21 mouse cellular contexts compared by ENCODE assay signal in the genomic region with DNA sequence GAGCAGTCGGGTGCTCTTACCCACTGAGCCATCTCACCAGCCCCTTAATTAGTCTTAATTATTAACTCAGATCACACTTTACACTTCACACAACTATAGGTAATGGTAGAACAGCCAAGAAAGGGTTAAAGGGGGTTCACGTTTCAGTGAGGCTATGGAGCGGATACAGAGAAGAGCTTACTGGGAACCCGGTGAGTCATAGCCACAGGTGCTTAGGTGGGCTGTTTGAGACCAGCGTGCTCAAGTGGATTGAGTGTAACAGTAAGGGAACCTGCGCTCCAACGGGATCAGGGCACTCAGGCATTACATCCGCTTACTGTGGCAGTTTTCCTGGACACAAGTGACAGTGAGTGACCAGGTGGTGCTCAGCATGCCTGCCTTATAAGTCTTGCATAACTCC.
"Had no signal": no experiment of that assay in that cellular context is flagged by ENCODE, and none has a peak within 500 bp of the region (broad histone marks: within the 10 kb centered on the region; RNA-seq: fewer than 3 reads in every experiment).

No protein-coding gene starts in this region.

- H3K27me3 ChIP-seq: intestine, embryonic 15.5 days; limb, embryonic 12.5 days; limb, embryonic 15.5 days; megakaryocyte, embryonic 14.5 days; midbrain, embryonic 13.5 days; neural tube, embryonic 13.5 days; stomach, embryonic 15.5 days had no signal

- DNase-seq: kidney, postnatal 10 days; left cerebral cortex, postnatal 4 days; liver, postnatal 0 days; lung, postnatal 10 days; lung, postnatal 36 days; retina, postnatal 1 day; right cerebral cortex, postnatal 25 days; spleen, adult 18-20 months; thymus, postnatal 25 days had no signal

- H3K9me3 ChIP-seq: intestine, embryonic 15.5 days; limb, embryonic 12.5 days; limb, embryonic 15.5 days; midbrain, embryonic 10.5 days; midbrain, embryonic 13.5 days; neural tube, embryonic 13.5 days; stomach, embryonic 15.5 days had no signal

- H3K4me1 ChIP-seq: intestine, embryonic 15.5 days; limb, embryonic 12.5 days; limb, embryonic 15.5 days; midbrain, embryonic 10.5 days; midbrain, embryonic 13.5 days; stomach, embryonic 15.5 days had no signal

- ATAC-seq: intestine, embryonic 15.5 days; liver, postnatal 0 days; midbrain, embryonic 13.5 days; midbrain, embryonic 16.5 days had no signal

- H3K9ac ChIP-seq: intestine, embryonic 15.5 days; limb, embryonic 12.5 days; limb, embryonic 15.5 days; liver, embryonic 14.5 days; liver, postnatal 0 days; midbrain, embryonic 13.5 days; neural tube, embryonic 13.5 days; stomach, embryonic 15.5 days had no signal

- H3K4me2 ChIP-seq: intestine, embryonic 15.5 days; limb, embryonic 12.5 days; limb, embryonic 15.5 days; liver, embryonic 11.5 days; midbrain, embryonic 13.5 days; neural tube, embryonic 13.5 days; stomach, embryonic 15.5 days had no signal

- H3K27ac ChIP-seq: intestine, embryonic 15.5 days; limb, embryonic 12.5 days; limb, embryonic 15.5 days; liver, embryonic 14.5 days; midbrain, embryonic 10.5 days; midbrain, embryonic 13.5 days; neural tube, embryonic 13.5 days; stomach, embryonic 15.5 days had no signal

- H3K4me3 ChIP-seq: intestine, embryonic 15.5 days; limb, embryonic 12.5 days; limb, embryonic 15.5 days; megakaryocyte, embryonic 14.5 days; midbrain, embryonic 10.5 days; midbrain, embryonic 13.5 days; myocyte; neural tube, embryonic 13.5 days; stomach, embryonic 15.5 days had no signal
